Mouse (Mus musculus): Measurements from ENCODE around the gene Plpp3. TPM values are rescaled to one million over a fixed set of nuclear protein-coding genes. Genes with fewer than 3 reads are reported as not detected.

Gene Plpp3
- total and polyA plus RNA-seq, 3 experiments = not detected

DNA sequence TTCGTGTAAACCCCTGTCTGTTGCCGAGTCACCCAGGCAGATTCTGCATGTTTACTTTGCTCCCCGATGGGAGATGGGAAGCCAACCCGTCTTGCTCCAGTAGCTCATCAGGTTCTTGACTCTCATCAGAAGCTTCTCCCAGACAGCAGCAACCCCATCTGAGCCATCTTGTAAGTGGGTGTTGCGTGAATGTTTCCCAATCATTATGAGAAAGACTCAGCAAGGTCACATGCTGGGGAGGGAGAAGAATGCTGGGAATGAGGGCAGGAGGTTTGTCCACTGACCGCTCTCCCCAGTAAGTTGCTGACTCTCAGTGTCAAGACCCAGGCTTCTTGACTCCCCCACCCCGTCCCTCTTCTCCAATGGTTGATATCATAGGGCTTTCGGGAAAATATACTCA, 73.0 kb downstream of the Plpp3 start:
- no peak for TF ChIP-seq ETS1 (IDR thresholded peaks at IDR 0.05; ENCODE audit: low read depth, low read length)
- TF ChIP-seq POLR2AphosphoS2 (IDR thresholded peaks at IDR 0.05; ENCODE audit: low read length) = no peak
- TF ChIP-seq MYC (IDR thresholded peaks at IDR 0.05; ENCODE audit: low read depth, low read length) = no peak
- no peak for TF ChIP-seq CTCF (IDR thresholded peaks at IDR 0.05 in 2 of 3, conservative IDR thresholded peaks at IDR 0.05 in 1 of 3; ENCODE audit: control insufficient read depth in 1 of 3, insufficient read depth in 1 of 3, low read depth in 2 of 3, low read length in 3 of 3, poor library complexity in 1 of 3, severe bottlenecking in 1 of 3)
- TF ChIP-seq SIN3A (IDR thresholded peaks at IDR 0.05; ENCODE audit: low read length) = no peak
- TF ChIP-seq USF2 (IDR thresholded peaks at IDR 0.05; ENCODE audit: borderline replicate concordance in 1 of 2, insufficient read depth in 1 of 2, low read depth in 1 of 2, low read length in 2 of 2) = no peak
- no peak for TF ChIP-seq POLR2A (IDR thresholded peaks at IDR 0.05; ENCODE audit: control insufficient read depth in 1 of 2, insufficient read depth in 1 of 2, low read depth in 1 of 2, low read length in 2 of 2, poor library complexity in 1 of 2)
- TF ChIP-seq EP300 (IDR thresholded peaks at IDR 0.05; ENCODE audit: low read depth in 1 of 2, low read length in 2 of 2) = no peak
- TF ChIP-seq USF1 (IDR thresholded peaks at IDR 0.05; ENCODE audit: low read depth, low read length) = no peak
- no peak for TF ChIP-seq E2F4 (IDR thresholded peaks at IDR 0.05; ENCODE audit: borderline replicate concordance, low read depth, low read length)
- no peak for TF ChIP-seq JUND (IDR thresholded peaks at IDR 0.05; ENCODE audit: low read depth, low read length)
- TF ChIP-seq POLR2AphosphoS5 (IDR thresholded peaks at IDR 0.05; ENCODE audit: borderline replicate concordance, low read depth, low read length) = no peak
- no peak for DNase-seq (ENCODE audit: low read depth, low spot score)
- Histone ChIP-seq H3K4me1 (ENCODE audit: control insufficient read depth in 1 of 2, insufficient read depth in 2 of 2, low read length in 2 of 2) (peaks cover 7 to 18% of the 10 kb centered on the region in 2 experiments), H3K36me3 (ENCODE audit: control insufficient read depth in 1 of 2, insufficient read depth in 2 of 2, low read length in 2 of 2) (peaks cover 0 to 13% of the 10 kb centered on the region in 2 experiments; a peak in 2 of 4 replicates), H3K27ac (ENCODE audit: control insufficient read depth, low read depth, low read length) (no peak overlapping the region), H3K27me3 (ENCODE audit: control insufficient read depth in 1 of 2, insufficient read depth in 2 of 2, low read length in 2 of 2) (no peaks in the 10 kb centered on the region), H3K4me3 (ENCODE audit: control insufficient read depth in 1 of 2, insufficient read depth in 1 of 2, low read depth in 2 of 2, low read length in 2 of 2) (no peak overlapping the region), H3K9ac (ENCODE audit: control insufficient read depth, low read depth, low read length, poor library complexity, severe bottlenecking) (no peak overlapping the region), H3K9me3 (replicated peaks; ENCODE audit: insufficient read depth, low read length) (no peaks in the 10 kb centered on the region), H3K79me2 (ENCODE audit: control insufficient read depth, insufficient read depth, low read length, poor library complexity) (no peaks in the 10 kb centered on the region)

DNA sequence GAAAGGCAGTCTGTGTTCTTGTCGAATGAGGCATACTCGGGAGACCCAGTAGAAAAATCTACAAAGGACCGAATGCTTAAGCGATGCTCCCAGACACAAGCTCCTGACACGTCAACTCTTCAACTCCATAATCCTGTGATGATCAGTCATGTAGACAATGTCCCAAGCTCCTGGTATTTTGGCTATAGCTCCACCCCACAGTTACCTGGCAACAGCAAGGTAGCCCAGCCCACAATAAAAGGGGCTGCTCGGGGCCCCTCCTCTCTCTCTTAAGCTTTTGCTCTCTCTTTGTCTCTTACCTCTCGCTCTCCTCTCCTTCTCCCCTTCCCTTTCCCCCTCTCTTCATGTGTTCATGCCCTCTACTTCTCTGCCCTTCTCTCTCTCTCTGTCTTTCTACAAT, 83.1 kb downstream of the Plpp3 start:
- no peak overlapping the region for H3K9ac ChIP-seq (ENCODE audit: control insufficient read depth, low read depth, low read length, poor library complexity, severe bottlenecking)
- no peak for TF ChIP-seq SIN3A (IDR thresholded peaks at IDR 0.05; ENCODE audit: low read length)
- TF ChIP-seq E2F4 (IDR thresholded peaks at IDR 0.05; ENCODE audit: borderline replicate concordance, low read depth, low read length) = no peak
- TF ChIP-seq ZC3H11A (IDR thresholded peaks at IDR 0.05; ENCODE audit: low read depth, low read length) = no peak
- no peak for TF ChIP-seq SMC3 (IDR thresholded peaks at IDR 0.05; ENCODE audit: low read depth, low read length)
- TF ChIP-seq EP300 (IDR thresholded peaks at IDR 0.05; ENCODE audit: low read depth in 1 of 2, low read length in 2 of 2) = no peak
- TF ChIP-seq MAX (IDR thresholded peaks at IDR 0.05; ENCODE audit: low read length) = no peak
- TF ChIP-seq MEF2A (IDR thresholded peaks at IDR 0.05; ENCODE audit: extremely low read depth, insufficient replicate concordance, low read depth, low read length, poor library complexity, severe bottlenecking) = no peak
- TF ChIP-seq UBTF (IDR thresholded peaks at IDR 0.05; ENCODE audit: borderline replicate concordance, insufficient read depth, low read depth, low read length) = no peak
- no peak for TF ChIP-seq MXI1 (IDR thresholded peaks at IDR 0.05; ENCODE audit: low read depth, low read length)
- TF ChIP-seq HCFC1 (IDR thresholded peaks at IDR 0.05; ENCODE audit: low read depth, low read length) = no peak
- no peak for TF ChIP-seq USF1 (IDR thresholded peaks at IDR 0.05; ENCODE audit: low read depth, low read length)
- TF ChIP-seq KAT2A (conservative IDR thresholded peaks at IDR 0.05; ENCODE audit: low read depth, low read length) = no peak
- no peak for TF ChIP-seq MYC (IDR thresholded peaks at IDR 0.05; ENCODE audit: low read depth, low read length)
- DNase-seq (ENCODE audit: low read depth, low spot score) = no peak
- no peaks in the 10 kb centered on the region for H3K4me1 ChIP-seq (ENCODE audit: control insufficient read depth in 1 of 2, insufficient read depth in 2 of 2, low read length in 2 of 2)
- no peak overlapping the region for H3K4me3 ChIP-seq (ENCODE audit: control insufficient read depth in 1 of 2, insufficient read depth in 1 of 2, low read depth in 2 of 2, low read length in 2 of 2)
- no peaks in the 10 kb centered on the region for H3K36me3 ChIP-seq (ENCODE audit: control insufficient read depth in 1 of 2, insufficient read depth in 2 of 2, low read length in 2 of 2)
- H3K79me2 ChIP-seq (ENCODE audit: control insufficient read depth, insufficient read depth, low read length, poor library complexity) = no peaks in the 10 kb centered on the region
- H3K27me3 ChIP-seq (ENCODE audit: control insufficient read depth in 1 of 2, insufficient read depth in 2 of 2, low read length in 2 of 2) = no peaks in the 10 kb centered on the region
- H3K27ac ChIP-seq (ENCODE audit: control insufficient read depth, low read depth, low read length) = no peak overlapping the region
- H3K9me3 ChIP-seq (replicated peaks; ENCODE audit: insufficient read depth, low read length) = no peaks in the 10 kb centered on the region
